Mouse (Mus musculus) megakaryocyte, embryonic 14.5 days (primary cell): ENCODE measurements around the gene Ilk.

Source experiments
- FLI1 ChIP-seq: IDR thresholded peaks from 2 replicates; pipeline ENCODE4 v1.6.1; 2012; ENCODE audit warnings: low read length, inconsistent platforms, mixed read lengths
- GATA1 ChIP-seq: IDR thresholded peaks from 3 replicates; pipeline ENCODE4 v1.6.1; 2012; ENCODE audit warnings: mixed read lengths, low read length, inconsistent platforms, borderline replicate concordance

- TF ChIP-seq GATA1: no peak
- TF ChIP-seq FLI1: no peak
Measured at GRCm38 (mm10) chr7:105776026-105776425, 39.6 kb downstream of the Ilk start.
